Mouse (Mus musculus) kidney, postnatal 10 days (tissue): Measurements from ENCODE around the gene Klf1.

Experiments used
- DNase-seq: peaks from one replicate; pipeline ENCODE4 v3.0.0; 2021; ENCODE audit warnings: mixed read lengths

Gene Klf1

DNA sequence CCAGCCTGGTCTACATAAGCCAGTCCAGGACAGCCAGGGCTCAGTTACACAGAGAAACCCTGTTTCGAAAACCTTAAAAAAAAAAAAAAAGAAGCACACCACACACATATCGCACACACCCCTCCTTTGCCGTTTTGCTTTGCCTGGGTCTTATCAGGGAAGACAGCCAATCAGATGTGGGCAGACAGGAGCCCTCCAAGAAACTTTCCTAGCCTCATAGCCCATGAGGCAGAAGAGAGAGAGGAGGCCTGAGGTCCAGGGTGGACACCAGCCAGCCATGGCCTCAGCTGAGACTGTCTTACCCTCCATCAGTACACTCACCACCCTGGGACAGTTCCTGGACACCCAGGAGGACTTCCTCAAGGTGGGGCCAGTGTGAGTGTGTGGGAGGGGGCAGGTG is at the start of gene Klf1:
Klf1 (plus strand) TSS at position 177 of the 400 bp plus-strand sequence.
- DNase-seq: no peak

DNA sequence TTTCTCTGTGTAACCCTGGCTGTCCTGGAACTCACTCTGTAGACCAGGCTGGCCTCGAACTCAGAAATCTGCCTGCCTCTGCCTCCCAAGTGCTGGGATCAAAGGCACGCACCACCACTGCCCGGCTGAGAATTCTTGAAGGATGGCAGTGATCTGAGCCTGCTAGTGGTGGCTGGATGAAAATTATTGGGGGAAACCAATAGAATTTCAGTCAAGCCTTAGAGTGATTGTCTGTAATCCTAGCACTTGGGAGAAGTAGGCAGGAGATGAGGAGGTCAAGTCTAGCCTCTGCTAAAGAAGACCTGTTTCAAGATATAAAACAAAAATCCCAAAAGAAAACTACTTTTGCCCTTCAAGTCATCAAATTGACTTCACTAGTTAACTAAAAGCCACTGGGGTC is 45.3 kb upstream of the Klf1 start:
- no peak for DNase-seq

DNA sequence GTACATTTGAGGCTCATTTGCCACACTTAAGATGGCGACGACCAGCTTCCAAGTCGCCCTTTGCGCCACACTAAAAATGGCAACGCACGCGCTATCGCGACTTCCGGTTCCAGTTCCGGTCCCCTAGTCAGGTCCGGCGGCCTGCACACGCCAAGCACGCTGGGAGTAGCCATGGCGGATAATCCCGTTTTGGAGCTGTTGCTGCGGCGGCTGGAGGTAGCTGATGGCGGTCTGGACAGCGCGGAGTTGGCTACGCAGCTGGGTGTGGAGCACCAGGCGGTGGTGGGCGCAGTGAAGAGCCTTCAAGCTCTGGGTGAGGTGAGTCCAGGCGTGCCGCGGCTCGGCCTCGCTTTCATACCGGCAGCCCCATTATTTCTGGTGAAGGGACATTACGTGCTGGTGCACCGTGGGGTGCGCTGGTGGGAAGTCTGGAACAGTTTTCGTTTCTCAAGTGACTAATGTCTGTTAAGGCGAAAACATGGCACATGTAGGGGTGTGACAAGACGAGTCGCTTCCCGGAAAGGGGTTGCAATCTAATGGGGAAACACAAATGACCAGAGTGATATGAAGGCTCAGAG is 44.8 kb upstream of the Klf1 start, which contains the start of gene Farsa:
Farsa (plus strand) TSS at position 126 of the 578 bp plus-strand sequence.
- peak; percentile 96 for DNase-seq

DNA sequence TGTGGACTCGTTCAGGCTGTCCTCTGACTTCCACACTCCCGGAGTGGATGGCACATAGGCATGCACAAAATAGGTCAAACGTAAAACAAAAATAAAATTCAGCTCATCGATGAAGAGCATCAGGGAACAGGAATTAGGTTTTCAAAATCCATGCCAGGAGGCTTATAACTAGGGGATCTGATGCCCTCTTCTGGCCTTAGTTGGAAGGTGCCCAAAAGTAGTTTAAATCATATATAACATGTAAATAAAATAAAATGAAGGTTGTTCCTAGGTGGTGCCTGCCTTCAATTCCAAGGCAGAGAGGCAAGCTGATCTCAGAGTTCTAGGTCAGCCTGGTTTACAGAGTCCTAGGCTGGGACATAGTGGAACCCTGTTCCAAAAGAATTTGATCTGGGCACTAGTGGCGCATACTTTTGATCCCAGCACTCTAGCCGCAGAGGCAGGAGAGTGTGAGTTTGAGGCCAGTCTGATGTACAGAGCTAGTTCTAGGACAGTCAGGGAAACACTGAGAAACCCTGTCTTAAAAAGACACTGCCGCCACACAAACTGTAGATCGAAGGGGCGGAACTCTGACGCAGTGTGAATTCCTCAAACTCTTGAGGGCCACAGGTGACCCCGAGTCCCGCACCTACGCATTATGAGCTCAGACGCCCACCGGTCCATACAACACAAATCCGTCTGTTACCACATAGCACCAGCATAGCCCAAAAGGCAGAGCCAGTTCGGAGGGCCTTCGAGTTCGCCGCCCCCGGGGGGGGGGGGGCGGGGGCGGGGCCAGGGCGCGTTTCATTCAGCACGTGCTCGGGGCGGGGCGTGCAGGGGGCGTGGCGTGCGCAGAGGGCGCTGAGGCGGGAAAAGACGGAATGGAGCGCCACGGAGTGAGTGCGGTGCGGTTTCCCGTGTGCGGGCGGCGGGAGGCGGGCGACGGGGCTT is 30.1 kb upstream of the Klf1 start, which contains the start of gene Syce2:
Syce2 (plus strand) TSS at position 736 of the 933 bp plus-strand sequence.
- DNase-seq: peak; percentile 92

DNA sequence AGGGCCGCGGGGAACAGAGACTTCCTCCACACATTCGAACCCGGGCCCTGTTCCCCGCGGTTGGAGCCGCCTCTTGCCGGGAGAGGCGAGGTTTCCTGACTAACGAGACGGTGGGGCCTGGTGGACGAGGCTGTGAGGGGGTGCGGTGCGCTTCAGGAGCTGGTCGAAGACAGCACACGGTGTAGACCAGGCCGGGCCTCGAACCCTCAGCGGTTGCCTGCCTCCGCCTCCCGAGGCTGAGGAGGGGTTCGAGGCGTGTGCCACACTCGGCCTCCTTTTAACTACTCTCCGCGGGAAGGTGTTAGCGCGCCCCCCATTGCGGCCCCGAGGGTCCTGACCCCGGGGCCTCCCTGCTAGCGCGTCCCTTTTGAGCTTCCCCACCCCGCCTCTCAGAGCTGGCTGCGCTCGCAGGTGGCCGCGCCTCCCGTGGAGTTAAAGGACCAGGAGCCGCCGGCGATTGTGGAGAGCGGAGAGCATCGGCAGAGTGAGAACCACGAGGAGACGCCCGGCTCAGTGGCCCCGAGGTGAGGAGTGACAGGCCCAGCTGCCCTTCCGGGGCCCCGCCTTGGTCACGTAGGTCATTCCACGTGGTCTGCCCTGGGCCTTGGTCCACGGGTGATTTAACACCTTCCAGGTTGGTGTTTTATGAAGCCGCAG is 29.3 kb upstream of the Klf1 start:
- peak; percentile 63 for DNase-seq

DNA sequence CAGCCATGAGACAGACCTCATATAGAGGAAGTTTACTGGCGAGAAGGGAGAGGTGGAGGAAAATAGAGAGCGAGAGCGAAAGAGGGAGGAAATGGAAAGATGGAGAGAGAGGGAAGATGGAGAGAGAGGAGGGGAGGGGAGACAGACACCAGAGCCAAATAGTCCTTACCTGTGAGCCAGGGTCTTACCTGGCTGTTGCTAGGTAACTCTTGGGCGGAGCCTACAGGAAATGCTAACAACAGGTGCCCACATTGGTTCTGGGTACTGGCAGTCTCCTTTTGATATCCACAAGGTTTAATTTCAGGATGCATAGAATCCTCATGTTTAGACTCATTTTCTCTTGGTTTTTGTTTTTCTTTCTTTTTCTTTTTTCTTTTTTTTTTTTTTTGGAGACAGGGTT is 28.7 kb upstream of the Klf1 start:
- no peak for DNase-seq

DNA sequence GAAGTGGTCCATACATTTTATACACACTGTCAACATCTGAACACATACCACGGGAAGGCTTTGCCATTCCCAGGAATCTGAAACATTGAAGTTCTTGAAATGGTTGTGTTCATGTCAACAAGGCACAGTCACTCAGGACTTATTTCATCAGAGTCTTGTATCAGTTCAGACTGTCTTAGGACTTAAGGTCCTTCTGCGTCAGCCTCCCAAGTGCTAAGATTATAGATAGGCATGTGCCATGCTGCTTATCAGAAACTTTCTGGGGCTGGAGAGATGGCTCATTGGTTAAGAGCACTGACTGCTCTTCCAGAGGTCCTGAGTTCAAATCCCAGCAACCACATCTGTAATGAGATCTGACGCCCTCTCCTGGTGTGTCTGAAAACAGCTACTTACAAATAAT is 27.4 kb upstream of the Klf1 start:
- no peak for DNase-seq

DNA sequence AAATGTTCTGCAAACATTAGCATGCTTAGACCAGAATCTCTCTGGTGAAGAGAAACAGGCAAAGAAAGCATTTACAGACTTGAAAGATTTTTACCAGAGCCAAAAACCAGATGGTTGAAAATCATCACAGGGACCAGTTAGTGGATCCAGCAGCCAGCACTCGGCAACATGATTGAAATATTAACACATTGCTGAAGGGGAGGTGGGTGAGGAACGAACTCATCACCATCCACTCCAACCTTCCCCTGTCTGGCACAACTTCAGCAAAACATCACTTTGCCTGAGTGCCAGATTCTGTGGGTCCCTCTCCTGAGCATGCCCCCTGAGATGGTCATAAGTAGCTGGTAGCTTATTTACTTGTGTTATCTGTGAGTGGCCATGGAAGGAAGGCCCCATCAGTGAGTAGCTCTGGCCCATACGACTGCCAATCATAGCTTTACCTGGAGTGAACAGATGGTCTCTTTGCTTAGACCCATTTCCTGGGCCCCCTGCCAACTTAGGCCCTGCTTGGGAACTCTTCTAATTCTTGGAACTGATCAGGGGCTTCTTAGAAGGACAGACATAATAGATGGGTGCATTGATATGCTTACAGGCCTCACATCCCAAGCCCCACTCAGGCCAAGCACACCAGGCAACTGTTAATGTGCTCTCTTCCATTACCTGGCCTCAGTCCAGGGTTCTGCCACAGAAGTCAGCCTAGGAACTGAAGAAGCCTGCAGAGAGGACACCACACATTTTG is 24.3 kb upstream of the Klf1 start:
- DNase-seq: no peak

DNA sequence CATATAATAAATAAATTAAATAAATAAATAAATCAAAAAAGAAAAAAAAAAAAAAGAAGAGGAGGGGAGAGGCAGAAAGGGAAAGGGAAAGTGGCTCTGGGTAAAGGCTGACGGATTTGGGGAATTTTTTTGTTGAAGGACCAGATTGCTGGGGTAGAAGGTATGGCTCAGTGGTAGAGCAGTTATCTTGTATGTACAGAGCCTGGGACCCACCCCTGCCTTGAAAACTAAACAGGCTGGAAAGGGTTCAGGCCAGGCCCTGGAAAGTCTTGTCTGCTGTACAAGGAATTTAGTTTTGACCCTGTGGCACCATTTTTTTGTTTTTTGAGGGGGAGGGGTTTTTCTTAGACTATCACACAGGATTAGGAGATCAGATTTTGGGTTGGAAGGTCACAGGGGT is 22.8 kb upstream of the Klf1 start:
- DNase-seq: no peak

DNA sequence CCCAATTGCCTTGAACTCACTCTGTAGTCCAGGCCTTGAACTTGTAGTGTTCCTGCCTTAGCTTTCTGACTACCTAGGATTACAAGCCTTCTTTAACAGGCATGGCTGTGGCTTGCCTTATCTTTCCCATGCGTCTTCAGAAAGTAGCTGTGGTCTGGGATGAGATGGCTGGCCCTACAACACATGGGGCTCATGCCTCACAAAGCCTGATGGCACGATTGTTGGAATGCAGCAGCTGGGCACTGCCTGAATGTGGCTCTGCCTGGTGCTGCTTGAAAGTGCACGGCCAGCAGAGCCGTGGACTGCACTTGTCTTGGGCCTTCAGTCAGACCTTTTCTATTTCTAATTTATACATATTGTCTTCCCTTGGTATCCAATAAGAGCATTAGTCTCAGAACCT is 17.0 kb upstream of the Klf1 start:
- DNase-seq: no peak

DNA sequence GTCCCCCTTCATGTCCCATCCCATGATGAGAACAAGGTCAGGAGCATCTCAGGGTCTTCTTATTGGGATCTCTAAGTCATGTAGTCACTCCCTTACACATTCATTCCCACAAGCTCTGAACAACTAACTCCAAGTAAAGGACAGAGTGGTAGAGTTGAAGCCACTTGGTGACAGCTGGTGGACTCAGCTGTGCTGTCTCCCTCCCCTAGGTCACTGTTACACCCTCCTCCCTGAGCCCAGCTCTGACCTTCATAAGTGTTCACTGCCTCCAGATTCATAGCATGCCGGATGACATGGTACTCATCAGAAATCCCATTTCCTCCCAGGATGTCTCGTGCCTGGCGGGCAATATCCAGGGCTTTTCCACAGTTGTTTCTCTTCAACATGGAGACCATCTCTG is 13.4 kb upstream of the Klf1 start:
- no peak for DNase-seq

DNA sequence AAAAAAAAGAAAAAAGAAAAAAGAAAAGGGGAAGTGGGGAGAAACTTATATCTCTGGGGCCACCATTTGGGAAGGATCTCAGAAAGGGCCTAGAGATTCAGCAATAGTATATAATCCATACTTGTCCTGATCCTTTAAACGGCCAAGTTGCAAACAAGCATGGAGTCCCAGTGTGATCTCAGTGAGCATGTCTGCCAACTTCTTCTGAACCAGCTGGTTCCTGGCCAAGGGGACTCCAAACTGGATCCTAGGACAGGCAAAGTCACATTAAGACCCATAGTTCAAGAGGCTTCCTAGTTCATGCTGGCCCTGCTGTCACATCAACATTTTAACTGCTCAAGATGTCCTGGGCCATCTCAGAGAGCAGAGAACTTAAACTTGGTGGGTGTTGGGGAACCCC is 12.6 kb upstream of the Klf1 start:
- no peak for DNase-seq

DNA sequence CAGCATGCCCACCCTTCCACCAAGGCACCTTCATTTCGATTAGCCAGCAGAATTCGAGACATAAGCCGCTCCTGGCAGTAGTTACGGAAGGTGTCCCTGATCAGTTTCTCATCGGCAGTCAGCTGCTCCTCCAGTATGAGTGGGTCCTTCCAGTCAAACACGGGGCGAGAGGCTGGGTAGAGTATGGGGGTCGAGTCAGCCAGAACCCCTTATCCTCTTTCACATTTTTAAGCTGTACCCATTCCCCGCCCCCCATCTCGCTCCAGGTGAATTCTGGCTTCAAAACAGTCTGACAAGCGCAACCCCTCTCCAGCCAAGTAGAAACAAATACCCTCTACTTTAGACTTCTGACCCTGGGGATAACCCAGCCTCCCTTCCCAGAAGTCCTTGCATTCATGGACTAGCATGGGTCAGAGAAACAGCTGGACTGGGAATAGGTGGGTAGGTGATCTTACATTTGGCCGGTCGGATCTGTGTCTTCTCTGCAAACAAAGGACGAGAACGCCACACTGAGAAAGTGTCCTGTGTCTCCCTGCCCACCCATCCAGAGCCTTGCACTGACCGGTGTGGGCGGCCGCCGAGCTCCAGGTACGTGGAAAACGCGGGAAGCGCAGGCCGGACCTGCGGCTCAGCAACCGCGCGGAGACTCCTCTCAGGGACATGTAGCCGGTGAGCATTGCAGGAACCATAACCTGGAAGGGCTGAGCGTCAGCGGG is 8.6 kb upstream of the Klf1 start:
- DNase-seq: peak; percentile 49

DNA sequence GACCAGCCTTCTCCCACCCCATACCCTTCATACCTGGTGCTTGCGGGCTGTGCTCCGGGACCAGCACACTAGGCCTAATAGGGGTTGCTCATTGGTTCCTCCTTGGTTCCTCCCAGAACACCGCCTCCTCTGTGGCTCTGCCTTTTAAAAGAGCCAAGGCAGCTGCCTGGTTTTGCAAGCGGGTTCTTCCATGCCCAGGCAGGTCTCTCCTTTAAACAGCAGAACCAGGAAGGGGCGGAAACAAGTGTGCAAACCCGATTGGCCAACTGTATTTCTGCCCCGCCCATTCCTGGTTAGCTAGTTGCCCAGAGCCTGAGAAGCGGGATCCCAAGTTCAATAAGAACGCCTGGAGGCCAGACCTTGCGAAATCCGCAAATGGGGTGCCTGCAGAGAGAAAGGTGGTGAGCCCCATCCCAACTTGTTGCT is 8.0 kb upstream of the Klf1 start, which contains the start of gene Gcdh:
Gcdh (minus strand) TSS at position 213 of the 426 bp plus-strand sequence.
- DNase-seq: peak; percentile 93

DNA sequence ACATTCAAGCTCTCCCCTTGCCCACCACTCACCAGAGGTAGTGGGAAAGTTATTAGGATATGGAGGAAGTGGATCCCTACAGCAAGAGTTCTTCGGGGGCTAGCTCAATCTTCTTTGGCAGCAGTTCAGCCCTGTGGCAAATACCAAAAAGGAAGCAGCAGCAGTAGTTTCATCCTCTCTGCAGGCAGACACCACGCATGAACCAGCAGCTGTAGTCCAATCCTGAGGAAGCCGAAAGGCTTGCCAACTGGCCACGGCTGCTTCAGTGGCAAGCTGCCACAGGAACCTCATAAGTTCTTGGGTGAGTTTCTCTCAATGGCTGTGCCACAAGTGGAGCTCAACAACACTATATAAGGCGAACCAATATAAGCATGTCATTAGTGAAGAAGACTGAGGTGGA is 5.8 kb upstream of the Klf1 start:
- DNase-seq: no peak

DNA sequence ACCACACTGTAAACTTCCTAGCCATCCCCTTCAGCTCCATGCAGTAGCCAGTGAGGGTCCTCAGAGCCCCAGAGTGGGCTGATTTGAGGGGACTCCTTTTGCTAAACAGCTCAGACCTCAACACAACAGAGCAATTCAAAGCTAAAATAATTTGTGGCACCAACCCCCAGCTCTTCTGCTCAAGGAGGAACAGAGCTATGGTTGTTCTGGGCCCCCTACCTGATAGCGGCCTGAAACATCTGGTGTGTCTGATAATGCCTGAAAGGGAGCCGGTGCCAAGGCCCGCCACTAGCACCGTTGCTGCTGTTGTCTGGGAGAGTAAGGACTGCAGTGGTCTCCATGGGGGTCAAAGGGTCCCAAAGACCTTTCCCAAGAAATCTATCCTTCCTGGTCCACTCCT is 657 bp upstream of the Klf1 start:
- no peak for DNase-seq

DNA sequence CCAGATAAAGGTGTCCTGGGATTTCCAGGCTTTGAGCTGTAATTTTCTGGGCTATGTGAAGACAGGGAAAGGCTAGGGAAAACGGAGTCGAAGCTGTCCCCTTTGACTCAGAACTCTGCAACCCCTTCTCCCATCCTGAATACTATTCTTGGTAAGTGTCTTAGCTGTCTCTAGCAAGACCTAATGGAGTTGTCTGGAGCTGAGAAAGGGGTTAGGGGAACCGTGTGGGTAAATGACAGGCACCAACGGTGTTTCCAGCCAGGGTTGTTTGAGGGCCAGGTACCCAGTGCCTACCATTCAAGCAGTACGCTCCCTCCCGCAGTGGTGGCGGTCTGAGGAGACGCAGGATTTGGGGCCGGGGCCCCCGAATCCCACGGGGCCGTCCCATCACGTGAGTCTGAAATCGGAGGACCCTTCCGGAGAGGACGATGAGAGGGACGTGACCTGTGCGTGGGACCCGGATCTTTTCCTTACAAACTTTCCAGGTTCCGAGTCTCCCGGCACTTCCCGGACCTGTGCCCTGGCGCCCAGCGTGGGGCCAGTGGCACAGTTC is 715 bp downstream of the Klf1 start:
- DNase-seq: no peak

DNA sequence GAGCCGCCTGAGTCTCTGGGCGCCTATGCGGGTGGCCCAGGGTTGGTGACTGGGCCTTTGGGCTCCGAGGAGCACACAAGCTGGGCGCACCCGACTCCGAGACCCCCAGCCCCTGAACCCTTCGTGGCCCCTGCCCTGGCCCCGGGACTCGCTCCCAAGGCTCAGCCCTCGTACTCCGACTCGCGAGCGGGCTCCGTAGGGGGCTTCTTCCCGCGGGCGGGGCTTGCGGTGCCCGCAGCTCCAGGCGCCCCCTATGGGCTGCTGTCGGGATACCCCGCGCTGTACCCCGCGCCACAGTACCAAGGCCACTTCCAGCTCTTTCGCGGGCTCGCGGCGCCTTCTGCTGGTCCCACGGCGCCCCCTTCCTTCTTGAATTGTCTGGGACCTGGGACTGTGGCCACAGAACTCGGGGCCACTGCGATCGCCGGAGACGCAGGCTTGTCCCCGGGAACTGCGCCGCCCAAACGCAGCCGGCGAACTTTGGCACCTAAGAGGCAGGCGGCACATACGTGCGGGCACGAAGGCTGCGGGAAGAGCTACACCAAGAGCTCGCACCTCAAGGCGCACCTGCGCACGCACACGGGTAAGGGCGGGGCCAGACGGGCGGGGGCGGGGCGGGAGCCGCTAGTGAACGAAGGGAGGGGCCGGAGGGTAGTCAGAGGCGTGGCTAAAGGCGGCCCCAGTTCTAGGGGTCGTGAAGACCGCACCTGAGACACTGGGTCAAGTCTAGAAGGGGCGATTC is 1.4 kb downstream of the Klf1 start:
- peak; percentile 97 for DNase-seq

DNA sequence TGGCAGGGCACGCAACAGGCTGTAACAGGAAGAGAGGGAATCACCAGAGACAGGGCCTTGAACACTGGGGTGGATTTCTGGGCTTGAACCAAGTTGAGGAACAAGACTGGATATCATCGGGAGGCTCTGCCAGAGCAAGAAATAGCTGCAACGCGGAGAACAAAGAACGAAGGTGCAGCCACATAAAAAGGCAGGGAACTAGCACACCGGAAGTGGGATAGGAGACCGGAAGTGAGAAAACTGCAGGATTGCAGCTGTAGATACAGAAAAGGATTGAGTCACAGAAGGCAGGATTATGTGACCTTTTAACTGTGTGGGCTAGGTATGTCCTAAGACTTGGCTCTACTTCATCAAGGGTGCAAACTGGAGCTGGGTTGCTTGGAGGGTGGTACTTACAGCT is 2.6 kb downstream of the Klf1 start:
- DNase-seq: no peak

DNA sequence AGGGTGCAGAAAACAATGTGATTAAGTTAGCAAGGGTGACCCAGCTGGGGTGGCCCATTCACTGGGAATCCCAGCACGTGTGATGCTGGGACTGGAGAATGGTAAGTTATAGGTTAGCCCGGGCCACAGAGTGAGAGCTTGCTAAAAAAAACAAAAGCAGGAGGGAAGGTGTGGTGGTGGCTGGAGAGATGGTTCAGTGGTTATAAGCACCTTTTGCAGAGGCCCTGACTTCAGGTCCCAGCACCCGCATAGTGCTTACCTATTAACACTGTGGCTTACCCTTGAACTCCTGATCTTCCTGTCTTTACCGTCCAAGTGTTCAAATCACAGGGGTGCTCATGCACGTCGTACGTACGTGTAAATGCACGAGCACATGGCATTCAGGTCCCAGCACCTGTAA is 5.3 kb downstream of the Klf1 start:
- no peak for DNase-seq

DNA sequence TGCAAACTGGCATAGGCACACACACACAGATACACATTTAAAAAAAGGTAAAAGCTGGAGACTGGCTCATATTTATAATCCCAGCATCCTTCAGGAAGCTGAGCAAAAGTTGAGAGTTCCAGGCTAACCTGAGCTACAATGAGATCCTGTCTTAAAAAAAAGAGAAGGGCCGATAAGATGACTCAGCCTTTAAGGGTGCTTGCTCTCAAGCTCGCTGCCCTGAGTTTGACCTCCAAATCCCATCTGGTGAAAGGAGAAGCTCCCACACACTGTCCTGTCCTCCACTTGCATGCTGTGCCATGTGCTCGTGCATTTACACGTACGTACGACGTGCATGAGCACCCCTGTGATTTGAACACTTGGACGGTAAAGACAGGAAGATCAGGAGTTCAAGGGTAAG is 5.8 kb downstream of the Klf1 start:
- DNase-seq: no peak
